Mouse (Mus musculus) retina, postnatal 7 days (tissue): Measurements from ENCODE around the gene Cacng5.
A peak's percentile ranks its signal among the peaks of the same experiment; 100 is the strongest.

Experiments
- DNase-seq: peaks from one replicate; pipeline ENCODE4 v3.0.0-alpha.2; 2012; ENCODE audit warnings: low read depth, low spot score

The Cacng5 gene

DNA sequence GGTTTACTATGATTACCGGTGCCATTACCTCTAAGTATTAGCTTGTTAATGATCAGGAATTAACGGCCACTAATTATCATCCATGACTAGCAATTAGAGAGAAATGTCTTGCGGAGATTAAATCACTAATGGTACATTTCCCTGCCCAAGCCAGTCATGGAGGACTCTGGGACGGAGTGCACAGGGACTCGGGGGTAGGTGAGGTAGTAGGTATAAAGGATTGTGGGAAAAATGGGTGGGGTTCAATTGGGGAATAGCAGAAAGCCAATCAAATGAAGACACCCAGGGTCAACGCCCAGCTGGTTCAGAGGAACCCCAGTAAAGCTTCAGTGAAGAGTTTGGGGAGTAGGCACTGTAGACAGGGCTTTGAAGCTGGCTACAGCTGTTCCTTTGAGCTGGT, 27.5 kb downstream of the Cacng5 start:
- no peak for DNase-seq

DNA sequence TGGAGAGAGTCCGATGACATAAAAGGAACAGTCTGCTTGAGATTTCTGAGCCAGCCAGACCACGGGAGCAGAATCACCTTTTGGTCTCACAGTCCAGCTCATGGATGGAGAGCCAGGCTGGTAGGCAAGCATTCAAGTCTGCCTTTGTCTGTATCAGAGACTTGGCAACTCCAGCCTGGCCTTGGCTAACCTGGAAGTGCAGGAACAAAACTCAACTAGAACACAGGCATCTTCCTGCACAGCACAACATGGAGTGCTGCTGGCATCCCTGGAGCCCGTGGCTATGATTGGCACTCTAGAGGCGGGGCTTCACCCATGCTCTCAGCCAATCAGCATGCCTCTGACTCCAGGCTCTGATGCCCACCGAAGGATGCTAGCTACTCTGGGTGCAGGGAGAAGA, 38.0 kb downstream of the Cacng5 start:
- DNase-seq, result no peak

DNA sequence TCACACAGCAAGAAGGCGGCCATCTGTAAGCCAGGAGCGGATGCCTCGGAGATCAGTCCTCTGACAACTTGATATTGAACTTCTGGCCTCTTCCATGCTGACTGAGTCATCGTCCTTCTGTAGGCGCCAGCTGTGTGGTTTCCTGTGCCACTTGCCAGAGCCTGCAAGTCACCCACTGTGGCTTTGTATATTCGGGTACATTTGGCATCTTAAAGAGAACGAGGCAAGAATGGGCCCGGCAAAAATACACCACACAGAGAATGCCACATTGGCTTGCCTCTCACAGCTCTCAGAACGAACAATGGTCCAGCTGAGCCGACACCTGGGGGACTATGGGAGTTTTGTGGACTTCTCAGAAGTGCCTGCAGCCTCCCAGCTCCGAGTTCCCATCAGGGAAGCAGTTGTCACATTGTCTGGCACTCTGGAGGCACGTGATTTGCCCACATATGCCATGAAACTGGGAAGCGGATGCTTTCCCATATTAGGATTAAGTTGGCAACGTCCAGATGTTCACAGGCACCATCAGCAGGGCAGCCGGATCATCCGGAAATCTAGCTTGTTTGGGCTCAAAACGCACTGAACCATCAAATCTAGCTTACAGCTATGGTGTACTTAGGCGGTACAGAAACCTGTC, 38.9 kb downstream of the Cacng5 start:
- no peak for DNase-seq

DNA sequence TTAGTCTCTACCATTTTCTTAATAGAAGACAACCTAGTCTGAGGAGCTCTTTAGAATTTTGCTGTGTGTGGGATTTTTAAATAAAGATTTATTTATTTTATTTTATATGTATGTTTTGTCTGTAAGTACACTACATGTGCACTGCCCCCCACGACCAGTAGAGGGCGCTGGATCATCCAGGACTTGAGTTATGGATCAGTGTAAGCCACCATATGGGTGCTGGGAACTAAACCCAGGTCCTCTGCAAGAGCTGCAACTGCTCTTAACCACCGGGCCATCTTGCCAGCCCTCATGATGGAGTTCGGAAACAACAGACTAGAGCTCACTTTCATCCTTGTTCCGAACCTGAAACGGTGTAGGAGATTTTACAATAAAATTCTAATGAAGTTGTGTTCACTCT, 42.1 kb downstream of the Cacng5 start:
- DNase-seq, result no peak

GRCm38 (mm10) chr11:107867509-107867908, 47.3 kb downstream of the Cacng5 start:
- DNase-seq, result no peak

GRCm38 (mm10) chr11:107865128-107865527, 49.7 kb downstream of the Cacng5 start:
- DNase-seq, result peak; percentile 56

DNA sequence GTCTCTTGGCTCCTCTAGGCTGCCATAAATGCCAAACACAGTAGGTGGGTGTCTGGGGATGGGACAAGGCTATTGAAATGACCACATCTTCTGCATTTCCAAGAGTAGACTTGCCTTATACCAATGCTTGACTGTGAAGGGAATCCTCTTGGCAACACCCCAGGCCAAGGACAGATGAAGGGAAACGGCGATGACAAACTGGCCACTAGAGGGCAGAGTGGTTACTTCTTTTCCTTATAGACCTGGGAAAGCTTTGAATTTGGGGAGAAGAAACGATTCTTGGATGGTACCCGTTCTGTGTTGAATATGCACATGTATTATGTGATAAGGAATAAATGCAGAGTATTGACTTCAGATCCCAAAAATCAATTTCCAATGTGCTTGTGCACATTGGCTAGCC, 50.8 kb downstream of the Cacng5 start:
- peak; percentile 58 for DNase-seq

- no peak for DNase-seq
Measured at GRCm38 (mm10) chr11:107861738-107862137, 53.1 kb downstream of the Cacng5 start.

DNA sequence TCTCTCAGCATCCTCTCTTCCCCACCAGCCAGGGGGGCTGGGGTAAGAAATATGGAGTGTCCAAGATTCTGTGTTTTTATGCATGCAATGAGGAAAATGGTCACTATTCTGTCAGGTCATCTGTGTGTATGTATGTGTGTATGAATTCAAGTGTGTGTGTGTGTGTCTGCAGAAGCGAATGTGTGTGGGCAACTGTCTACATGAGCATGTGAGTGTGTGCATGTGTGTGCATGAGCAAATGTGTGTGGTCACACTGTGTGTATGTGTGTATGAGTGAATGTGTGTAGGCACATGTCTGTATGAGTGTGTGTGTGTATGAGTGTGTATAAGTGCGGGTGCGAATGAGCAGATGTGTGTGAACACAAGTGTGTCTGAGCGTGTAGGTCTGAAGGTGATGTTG, 55.0 kb downstream of the Cacng5 start:
- no peak for DNase-seq

- peak; percentile 51 for DNase-seq
Measured at GRCm38 (mm10) chr11:107859288-107859687, 55.6 kb downstream of the Cacng5 start.

DNA sequence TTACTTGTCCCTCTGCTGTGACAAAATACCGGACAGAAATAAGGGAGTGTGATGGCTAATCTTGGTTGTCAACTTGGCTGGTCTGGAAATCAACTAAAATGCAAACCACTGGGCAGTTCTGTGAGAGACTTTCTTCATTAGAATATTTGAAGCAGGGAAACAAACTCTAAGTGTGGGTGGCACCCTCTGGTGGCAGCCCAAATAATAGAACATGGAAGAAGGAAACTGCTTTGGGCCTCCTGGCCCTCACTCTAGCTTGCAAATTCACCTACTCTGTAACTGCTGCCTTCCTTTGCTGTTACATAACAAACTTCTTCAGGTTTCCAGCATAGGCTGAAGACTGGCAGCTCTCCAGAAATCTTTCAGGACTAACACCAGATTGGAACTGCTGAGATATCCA, 61.8 kb downstream of the Cacng5 start:
- DNase-seq, result peak; percentile 44

- no peak for DNase-seq
Measured at GRCm38 (mm10) chr11:107849621-107850020, 65.2 kb downstream of the Cacng5 start.

DNA sequence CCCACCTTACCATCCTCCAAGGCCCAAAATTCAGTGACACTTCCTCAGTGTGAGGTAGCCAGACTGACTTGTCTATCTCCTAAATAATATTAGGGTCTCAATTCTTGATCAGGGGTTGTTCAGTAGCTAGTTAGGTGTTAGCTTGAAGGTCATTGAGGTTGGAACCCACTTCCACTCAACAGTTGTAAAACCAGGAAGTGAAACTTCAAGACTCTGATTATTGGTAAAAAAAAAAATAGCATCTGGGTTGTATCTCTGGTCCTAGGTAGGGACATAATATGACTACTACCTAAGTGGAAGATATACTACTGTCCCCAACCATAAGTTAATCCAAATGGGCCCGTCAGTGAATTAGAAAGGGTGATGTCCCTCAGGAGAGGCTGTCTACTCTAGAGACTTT, 70.7 kb downstream of the Cacng5 start:
- no peak for DNase-seq

DNA sequence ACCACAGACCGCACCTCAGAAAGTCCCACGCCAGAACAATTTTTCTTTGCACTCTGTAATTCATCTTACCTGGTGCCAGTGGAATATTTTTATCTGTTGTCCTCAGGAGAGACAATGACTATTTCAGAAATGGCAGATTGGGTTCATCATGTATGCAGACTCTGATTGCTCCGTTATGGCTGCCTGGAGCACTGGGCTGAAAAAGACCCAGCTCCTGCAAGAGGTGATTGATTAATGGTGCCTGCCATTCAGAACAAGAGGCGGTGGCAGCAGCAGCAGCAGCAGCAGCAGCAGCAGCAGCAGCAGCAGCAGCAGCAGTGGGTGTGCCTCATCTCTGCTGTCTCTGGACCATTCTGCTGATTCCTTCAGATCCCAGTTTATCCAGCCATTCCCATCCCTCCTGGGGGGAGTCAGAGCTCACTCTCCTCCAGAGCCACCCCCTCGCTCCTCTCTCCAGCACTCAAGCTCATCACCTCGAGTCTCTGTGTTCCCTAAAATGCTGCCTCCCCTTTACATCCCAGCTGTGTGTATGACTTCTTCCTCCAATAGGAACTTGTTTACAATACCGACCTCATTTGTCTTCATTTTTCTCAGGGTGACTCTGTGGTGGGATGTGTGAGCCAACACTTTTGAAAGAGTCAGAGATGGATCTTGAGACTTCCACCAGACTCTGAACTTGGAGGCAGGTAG, 81.4 kb downstream of the Cacng5 start:
- no peak for DNase-seq
